ENCODE assay signal across 31 mouse cellular contexts in the genomic region with DNA sequence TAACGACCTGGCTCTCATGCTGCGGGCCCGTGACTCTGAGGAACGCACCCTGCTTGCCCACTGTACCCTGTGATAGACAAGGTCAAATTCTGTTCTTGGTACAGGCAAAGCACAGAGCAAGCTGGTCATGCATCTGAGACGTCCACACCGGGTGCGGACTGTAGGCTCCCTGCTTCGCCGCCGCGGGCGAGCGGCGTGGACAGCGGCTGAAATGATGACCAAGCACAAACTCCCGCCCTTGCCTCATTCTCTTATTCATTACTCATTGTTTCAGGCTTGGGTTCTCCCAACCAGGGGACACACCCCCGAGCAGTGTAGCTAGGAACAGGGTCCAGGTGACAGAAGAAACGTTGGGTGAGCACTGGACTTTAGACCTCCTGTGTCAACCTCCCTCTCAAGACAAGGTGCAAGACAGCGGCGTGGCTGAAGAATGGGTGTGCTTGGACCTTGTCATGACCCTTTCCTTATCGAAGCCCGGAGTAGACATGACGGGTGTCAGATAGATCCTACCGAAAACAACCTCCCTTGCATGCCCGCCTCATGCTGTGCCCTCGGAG. TPM values are rescaled to one million over a fixed set of nuclear protein-coding genes. Genes with fewer than 3 reads are reported as not detected.
DNase-seq lines count a peak whose midpoint lies in the region; ATAC-seq lines count a peak whose summit lies in the region.
"Had no signal": no experiment of that assay in that cellular context is flagged by ENCODE, and none has a peak within 500 bp of the region (broad histone marks: within the 10 kb centered on the region; RNA-seq: fewer than 3 reads in every experiment).

No protein-coding gene starts in this region.

- H3K4me1 ChIP-seq in kidney, embryonic 14.5 days (ENCODE audit: control insufficient read depth, insufficient read depth, low read length), result 0 out of 2 replicates have a peak, but pooled peaks cover under 1% of the 10 kb centered on the region
- peaks cover 15% of the 10 kb centered on the region for H3K4me1 ChIP-seq in intestine, embryonic 16.5 days (ENCODE audit: control insufficient read depth, insufficient read depth, low read length)

- H3K27ac ChIP-seq in kidney, embryonic 14.5 days (ENCODE audit: low read depth, low read length), result no peak overlapping the region
- no peak overlapping the region for H3K27ac ChIP-seq in intestine, embryonic 16.5 days (ENCODE audit: low read length)
- H3K27ac ChIP-seq: embryonic facial prominence, embryonic 15.5 days; hindbrain, embryonic 13.5 days; limb, embryonic 13.5 days; liver, embryonic 13.5 days; neural tube, embryonic 12.5 days had no signal

- no peak overlapping the region for H3K4me3 ChIP-seq in kidney, embryonic 14.5 days (ENCODE audit: low read length)
- H3K4me3 ChIP-seq in intestine, embryonic 16.5 days (ENCODE audit: low read length), result no peak overlapping the region
- H3K4me3 ChIP-seq: embryonic facial prominence, embryonic 15.5 days; hindbrain, embryonic 13.5 days; limb, embryonic 13.5 days; liver, embryonic 13.5 days; neural tube, embryonic 12.5 days had no signal

- H3K4me2 ChIP-seq in kidney, embryonic 14.5 days (replicated peaks; ENCODE audit: low read depth, low read length), result no peak overlapping the region
- peak overlapping the region; percentile 10; the same call in 1 of the 2 replicates for H3K4me2 ChIP-seq in intestine, embryonic 16.5 days (ENCODE audit: low read depth, low read length)
- H3K4me2 ChIP-seq: embryonic facial prominence, embryonic 15.5 days; hindbrain, embryonic 13.5 days; limb, embryonic 13.5 days; liver, embryonic 13.5 days; neural tube, embryonic 12.5 days had no signal

- no peaks in the 10 kb centered on the region for H3K36me3 ChIP-seq in kidney, embryonic 14.5 days (ENCODE audit: control insufficient read depth, insufficient read depth, low read length)
- H3K36me3 ChIP-seq in intestine, embryonic 16.5 days (ENCODE audit: control insufficient read depth, insufficient read depth, low read length), result no peaks in the 10 kb centered on the region
- H3K36me3 ChIP-seq: embryonic facial prominence, embryonic 15.5 days; hindbrain, embryonic 13.5 days; limb, embryonic 13.5 days; liver, embryonic 13.5 days; neural tube, embryonic 12.5 days had no signal

- H3K9me3 ChIP-seq in kidney, embryonic 14.5 days (ENCODE audit: control insufficient read depth, low read length), result no peaks in the 10 kb centered on the region
- no peaks in the 10 kb centered on the region for H3K9me3 ChIP-seq in intestine, embryonic 16.5 days (ENCODE audit: control insufficient read depth, low read length)
- H3K9me3 ChIP-seq: embryonic facial prominence, embryonic 15.5 days; hindbrain, embryonic 13.5 days; limb, embryonic 13.5 days; liver, embryonic 13.5 days; neural tube, embryonic 12.5 days had no signal

- H3K27me3 ChIP-seq in kidney, embryonic 14.5 days (ENCODE audit: control insufficient read depth, insufficient read depth, low read length), result no peaks in the 10 kb centered on the region
- no peaks in the 10 kb centered on the region for H3K27me3 ChIP-seq in intestine, embryonic 16.5 days (replicated peaks; ENCODE audit: control insufficient read depth, insufficient read depth, low read length)
- H3K27me3 ChIP-seq: embryonic facial prominence, embryonic 15.5 days; hindbrain, embryonic 13.5 days; limb, embryonic 13.5 days; liver, embryonic 13.5 days; neural tube, embryonic 12.5 days had no signal

- 90% methylated on average over 26 of the region's 26 CpGs for WGBS in kidney, embryonic 14.5 days
- 87% methylated on average over 26 of the region's 26 CpGs for WGBS in intestine, embryonic 16.5 days

- H3K9ac ChIP-seq in kidney, embryonic 14.5 days (ENCODE audit: low read depth, low read length), result no peak overlapping the region
- no peak overlapping the region for H3K9ac ChIP-seq in intestine, embryonic 16.5 days (ENCODE audit: low read depth, low read length)
- H3K9ac ChIP-seq: embryonic facial prominence, embryonic 15.5 days; hindbrain, embryonic 13.5 days; limb, embryonic 13.5 days; liver, embryonic 13.5 days; neural tube, embryonic 12.5 days had no signal

- DNase-seq in kidney, adult 11 months, result peak; percentile 84
- peak; percentile 47 for DNase-seq in kidney, postnatal 14 days
- DNase-seq in yolk sac, embryonic 10.5 days (ENCODE audit: low spot score), result peak; percentile 88
- no peak for DNase-seq in layer of hippocampus, adult 18-20 months (ENCODE audit: low spot score in 2 of 2)
- DNase-seq in thymus, postnatal 36 days, result no peak
- DNase-seq: adrenal gland, postnatal 25 days; cerebellum, adult 9-10 months; gastrocnemius, postnatal 36 days; layer of hippocampus, postnatal 36 days; liver, embryonic 13.5 days; lung, adult 2 months; lung, postnatal 14 days; midbrain, embryonic 14.5 days; right cerebral cortex, postnatal 14 days; spleen, adult 18-20 months; thymus, postnatal 25 days had no signal

- ATAC-seq in kidney, embryonic 14.5 days (ENCODE audit: low FRiP score, low TSS enrichment), result no peak
- peak; percentile 88 for ATAC-seq in intestine, embryonic 16.5 days
- ATAC-seq: forebrain, embryonic 16.5 days; inflammation-experienced regulatory T-cells, adult 6 months had no signal

RNA-seq across cellular contexts. Expression of gene Slc2a5, which starts 4.5 kb away (rescaled TPM):
- polyA plus RNA-seq in kidney, embryonic 14.5 days (2014; fragmentation: Nextera tagmentation; extraction: Ambion mirVana), result 0.91 and 2.2 TPM in 2 replicates
- 2.4 and 3.4 TPM in 2 replicates for polyA plus RNA-seq in intestine, embryonic 16.5 days (2015; fragmentation: Nextera tagmentation; extraction: Ambion mirVana)
- total RNA-seq in layer of hippocampus, adult 18-20 months (2021), result 1 to 10 TPM; 4.9 to 6.0 TPM
- total RNA-seq: common myeloid progenitor, adult 5-6 weeks; megakaryocyte progenitor cell, adult 5-6 weeks had no signal
- polyA plus RNA-seq: inflammation-experienced regulatory T-cells, adult 6 months had no signal

RNA-seq across cellular contexts. Expression of gene Gpr157, which starts 27.4 kb away (rescaled TPM):
- polyA plus RNA-seq in kidney, embryonic 14.5 days (2014; fragmentation: Nextera tagmentation; extraction: Ambion mirVana), result 0.20 and 0.24 TPM in 2 replicates
- 1.6 and 1.8 TPM in 2 replicates for polyA plus RNA-seq in intestine, embryonic 16.5 days (2015; fragmentation: Nextera tagmentation; extraction: Ambion mirVana)
- 1 to 10 TPM; 1.2 to 1.5 TPM for total RNA-seq in layer of hippocampus, adult 18-20 months (2021)

RNA-seq across cellular contexts. Expression of gene Slc2a7, which starts 34.2 kb away (rescaled TPM):
- polyA plus RNA-seq in kidney, embryonic 14.5 days (2014; fragmentation: Nextera tagmentation; extraction: Ambion mirVana), result not detected in 2 replicates
- polyA plus RNA-seq in intestine, embryonic 16.5 days (2015; fragmentation: Nextera tagmentation; extraction: Ambion mirVana), result 1.1 and 1.6 TPM in 2 replicates
- not detected for total RNA-seq in layer of hippocampus, adult 18-20 months (2021)
- total RNA-seq: adrenal gland, postnatal 25 days; common myeloid progenitor, adult 5-6 weeks; gastrocnemius, postnatal 36 days; heart, adult 8-10 months; heart, postnatal 25 days; layer of hippocampus, adult 8-10 months; layer of hippocampus, postnatal 36 days had no signal
- polyA plus RNA-seq: brain, embryonic 14.5 days; embryonic facial prominence, embryonic 15.5 days; forebrain, embryonic 16.5 days; heart, embryonic 14.5 days; hindbrain, embryonic 13.5 days; inflammation-experienced regulatory T-cells, adult 6 months; limb, embryonic 13.5 days; liver, embryonic 13.5 days; lung, adult 2 months; midbrain, embryonic 14.5 days; neural tube, embryonic 12.5 days had no signal

Comparison
In these comparisons a context has a peak if more than half of its experiments do, and no peak if none do; other contexts are left out.
1. DNase-seq: peak in kidney, adult 11 months (single experiment), kidney, postnatal 14 days (single experiment) and yolk sac, embryonic 10.5 days (single experiment); none in layer of hippocampus, adult 18-20 months (0 of 2) and thymus, postnatal 36 days (0 of 2).